Mouse (Mus musculus): ENCODE data around the gene Elovl6. TPM values are rescaled to one million over a fixed set of nuclear protein-coding genes. Genes with fewer than 3 reads are reported as not detected.

Elovl6 gene
- polyA plus RNA-seq, 1 experiment from 2014 or later, result 39.9 TPM

DNA sequence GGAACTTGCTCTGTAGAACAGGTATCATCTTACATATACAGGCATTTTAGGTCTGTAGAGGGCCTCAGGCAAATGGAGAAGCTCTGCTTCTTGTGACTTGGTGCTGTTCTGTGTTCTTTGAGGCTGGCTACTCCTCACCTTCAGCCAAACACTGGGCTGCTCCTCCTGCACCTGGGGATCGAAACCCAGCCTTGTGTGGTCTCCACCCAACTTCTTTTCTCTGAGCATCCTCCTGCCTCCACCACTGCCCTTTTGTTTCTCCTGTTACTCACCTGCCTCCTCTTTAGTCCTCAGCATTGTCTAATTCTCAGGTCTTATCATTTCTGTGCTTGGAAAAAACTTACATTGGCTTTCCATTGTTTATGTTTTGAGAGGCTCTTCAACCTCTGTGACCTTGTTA lies 12.1 kb downstream of the Elovl6 start:
- H3K9me3 ChIP-seq, result no peaks in the 10 kb centered on the region
- no peak for ATAC-seq (ENCODE audit: insufficient number of reproducible peaks, insufficient read depth, low FRiP score, low TSS enrichment, low read depth)
- 89% methylated on average over 1 of the region's 1 CpGs for WGBS
- no peaks in the 10 kb centered on the region for H3K27me3 ChIP-seq
- H3K4me1 ChIP-seq, result peaks cover 17% of the 10 kb centered on the region
- H3K9ac ChIP-seq, result no peak overlapping the region
- peaks cover 40% of the 10 kb centered on the region for H3K36me3 ChIP-seq
- H3K4me3 ChIP-seq, result no peak overlapping the region
- H3K27ac ChIP-seq, result no peak overlapping the region
- H3K4me2 ChIP-seq, result no peak overlapping the region

GRCm38 (mm10) chr3:129545228-129545627 lies 13.1 kb downstream of the Elovl6 start:
- Histone ChIP-seq H3K4me3 (no peak overlapping the region), H3K27ac (no peak overlapping the region), H3K4me2 (no peak overlapping the region), H3K9ac (no peak overlapping the region), H3K4me1 (peaks cover 20% of the 10 kb centered on the region), H3K27me3 (no peaks in the 10 kb centered on the region), H3K36me3 (peaks cover 40% of the 10 kb centered on the region), H3K9me3 (no peaks in the 10 kb centered on the region)
- 80% methylated on average over 1 of the region's 1 CpGs for WGBS
- ATAC-seq (ENCODE audit: insufficient number of reproducible peaks, insufficient read depth, low FRiP score, low TSS enrichment, low read depth), result no peak

DNA sequence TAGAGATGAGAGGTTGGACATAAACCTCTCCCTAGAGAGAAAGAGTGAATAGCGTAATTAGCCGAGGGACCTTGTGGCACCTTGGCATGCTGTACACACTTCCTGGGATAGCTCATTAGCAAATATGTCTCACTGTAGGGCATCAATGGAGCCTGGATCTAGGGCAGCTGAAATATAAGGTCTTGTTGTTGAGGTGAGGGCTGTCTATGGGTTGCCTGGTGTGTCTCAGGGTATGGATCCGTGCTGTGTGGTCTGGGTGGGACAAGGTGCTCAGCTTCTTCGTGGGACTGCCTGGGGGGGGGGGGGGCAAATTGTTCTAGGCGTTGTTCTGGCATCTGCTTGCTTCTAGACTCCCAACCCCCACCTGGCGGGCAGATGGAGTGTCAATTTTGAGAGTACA lies 13.6 kb downstream of the Elovl6 start:
- H3K27ac ChIP-seq, result no peak overlapping the region
- H3K4me1 ChIP-seq, result peaks cover 20% of the 10 kb centered on the region
- no peaks in the 10 kb centered on the region for H3K27me3 ChIP-seq
- peaks cover 39% of the 10 kb centered on the region for H3K36me3 ChIP-seq
- ATAC-seq (ENCODE audit: insufficient number of reproducible peaks, insufficient read depth, low FRiP score, low TSS enrichment, low read depth), result peak; percentile 26; the same call in 1 of the 2 replicates
- H3K4me3 ChIP-seq, result no peak overlapping the region
- no peaks in the 10 kb centered on the region for H3K9me3 ChIP-seq
- WGBS, result 57% methylated on average over 6 of the region's 6 CpGs
- peak overlapping the region; percentile 7; the same call in 1 of the 2 replicates for H3K4me2 ChIP-seq
- H3K9ac ChIP-seq, result no peak overlapping the region

DNA sequence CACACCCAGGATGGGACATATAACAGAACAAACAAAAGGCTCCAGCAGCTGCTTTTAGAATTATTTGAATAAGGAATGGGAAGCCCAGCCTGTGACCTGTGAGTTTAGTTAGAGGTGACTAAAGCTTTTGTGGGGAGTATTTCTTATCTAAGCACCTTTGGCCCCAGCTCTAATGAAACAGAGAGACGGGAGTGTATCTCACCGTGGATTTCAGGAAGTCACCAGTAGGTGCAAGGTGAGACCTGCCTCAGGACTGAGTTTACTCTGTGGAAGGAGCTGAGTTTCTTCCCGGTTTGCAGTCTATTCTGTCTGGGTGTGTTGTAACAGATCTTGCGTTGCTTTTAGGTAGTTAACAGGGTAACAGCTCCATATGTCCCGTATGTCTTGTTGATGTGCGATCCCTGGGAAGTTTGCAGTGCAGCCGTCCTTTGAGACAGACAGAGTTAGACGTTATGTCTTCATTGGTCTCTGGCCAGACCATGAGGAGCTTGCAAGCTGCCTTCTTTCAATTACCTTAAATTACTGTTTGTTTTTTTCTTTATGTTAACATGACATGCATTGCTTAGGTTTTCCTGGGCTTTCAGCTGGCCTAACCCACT lies 15.8 kb downstream of the Elovl6 start:
- Histone ChIP-seq H3K4me2 (no peak overlapping the region), H3K9me3 (no peaks in the 10 kb centered on the region), H3K4me1 (peaks cover 37% of the 10 kb centered on the region), H3K36me3 (peaks cover 19% of the 10 kb centered on the region), H3K9ac (no peak overlapping the region), H3K27ac (no peak overlapping the region), H3K27me3 (no peaks in the 10 kb centered on the region), H3K4me3 (no peak overlapping the region)
- no peak for ATAC-seq (ENCODE audit: insufficient number of reproducible peaks, insufficient read depth, low FRiP score, low TSS enrichment, low read depth)
- WGBS, result 41% methylated on average over 8 of the region's 8 CpGs

DNA sequence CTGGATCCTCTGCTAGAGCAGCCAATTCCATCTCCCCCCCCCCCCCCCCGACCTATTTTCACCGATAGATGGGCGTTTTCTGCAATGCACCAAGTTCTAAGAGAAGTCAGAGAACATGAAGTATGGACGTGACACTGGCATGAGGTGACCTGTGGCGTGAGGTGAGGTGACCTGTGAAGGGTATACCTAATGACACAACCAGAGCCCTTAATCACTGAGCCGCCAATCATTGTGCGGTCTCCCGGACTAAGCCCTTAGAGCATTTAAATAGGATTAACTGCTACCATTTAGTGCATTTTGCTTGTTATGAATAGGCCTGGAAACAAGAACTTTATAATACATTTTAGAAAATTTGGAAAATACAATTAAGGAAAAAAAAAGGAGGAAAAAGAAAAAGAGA lies 16.6 kb downstream of the Elovl6 start:
- H3K27me3 ChIP-seq, result no peaks in the 10 kb centered on the region
- no peak overlapping the region for H3K9ac ChIP-seq
- no peaks in the 10 kb centered on the region for H3K9me3 ChIP-seq
- no peak overlapping the region for H3K4me2 ChIP-seq
- ATAC-seq (ENCODE audit: insufficient number of reproducible peaks, insufficient read depth, low FRiP score, low TSS enrichment, low read depth), result no peak
- H3K27ac ChIP-seq, result no peak overlapping the region
- H3K36me3 ChIP-seq, result peaks cover 10% of the 10 kb centered on the region
- H3K4me1 ChIP-seq, result peaks cover 40% of the 10 kb centered on the region
- no peak overlapping the region for H3K4me3 ChIP-seq
- 58% methylated on average over 7 of the region's 8 CpGs for WGBS

- no peak overlapping the region for H3K9ac ChIP-seq
- H3K4me3 ChIP-seq, result no peak overlapping the region
- 29% methylated on average over 5 of the region's 5 CpGs for WGBS
Observed at GRCm38 (mm10) chr3:129549546-129549945, 17.4 kb downstream of the Elovl6 start.

DNA sequence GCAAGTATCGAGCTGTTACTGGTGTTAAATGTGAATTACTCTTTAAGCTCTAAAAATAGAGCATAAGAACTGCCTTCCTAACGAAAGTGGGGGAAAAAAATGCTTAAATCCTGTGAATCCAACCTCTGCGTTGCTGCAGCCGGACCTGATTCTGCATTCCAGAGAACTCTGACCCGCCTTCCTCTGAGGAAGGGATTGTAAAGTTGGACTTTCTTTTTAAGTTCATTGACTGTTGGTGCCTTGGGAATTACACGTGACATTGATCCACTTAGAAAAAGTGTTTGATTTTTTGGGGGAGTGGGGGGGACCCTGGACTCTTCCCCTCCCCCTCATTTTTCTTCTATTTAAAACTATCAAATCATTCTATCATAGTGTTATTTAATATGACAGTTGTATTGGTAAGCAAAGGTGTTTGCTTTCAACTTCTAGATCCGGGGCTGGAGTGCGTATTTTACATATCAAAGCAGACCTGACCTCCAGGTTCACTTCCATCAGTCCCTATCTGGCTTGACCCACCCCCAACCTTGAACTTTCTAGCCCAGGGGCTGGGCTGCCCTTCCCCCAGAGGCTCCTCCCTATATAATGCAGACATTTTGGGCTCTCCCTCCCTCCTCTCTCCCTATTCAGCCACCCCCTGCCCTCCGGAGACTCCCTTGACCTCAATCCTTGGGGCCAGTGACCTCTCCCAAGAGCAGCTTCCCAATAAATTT lies 19.6 kb downstream of the Elovl6 start:
- no peak for ATAC-seq (ENCODE audit: insufficient number of reproducible peaks, insufficient read depth, low FRiP score, low TSS enrichment, low read depth)
- Histone ChIP-seq H3K27me3 (no peaks in the 10 kb centered on the region), H3K9me3 (no peaks in the 10 kb centered on the region), H3K4me3 (no peak overlapping the region), H3K9ac (no peak overlapping the region), H3K4me1 (peaks cover 33% of the 10 kb centered on the region), H3K27ac (no peak overlapping the region), H3K36me3 (no peaks in the 10 kb centered on the region), H3K4me2 (no peak overlapping the region)
- 39% methylated on average over 9 of the region's 9 CpGs for WGBS

More at GRCm38 (mm10) chr3:129549546-129549945, 17.4 kb downstream of the Elovl6 start:
- ATAC-seq (ENCODE audit: insufficient number of reproducible peaks, insufficient read depth, low FRiP score, low TSS enrichment, low read depth), result no peak
- H3K4me1 ChIP-seq, result peaks cover 40% of the 10 kb centered on the region
- H3K27me3 ChIP-seq, result no peaks in the 10 kb centered on the region
- H3K4me2 ChIP-seq, result no peak overlapping the region
- no peak overlapping the region for H3K27ac ChIP-seq
- no peaks in the 10 kb centered on the region for H3K9me3 ChIP-seq
- peaks cover 3% of the 10 kb centered on the region; the same call in 1 of the 2 replicates for H3K36me3 ChIP-seq

DNA sequence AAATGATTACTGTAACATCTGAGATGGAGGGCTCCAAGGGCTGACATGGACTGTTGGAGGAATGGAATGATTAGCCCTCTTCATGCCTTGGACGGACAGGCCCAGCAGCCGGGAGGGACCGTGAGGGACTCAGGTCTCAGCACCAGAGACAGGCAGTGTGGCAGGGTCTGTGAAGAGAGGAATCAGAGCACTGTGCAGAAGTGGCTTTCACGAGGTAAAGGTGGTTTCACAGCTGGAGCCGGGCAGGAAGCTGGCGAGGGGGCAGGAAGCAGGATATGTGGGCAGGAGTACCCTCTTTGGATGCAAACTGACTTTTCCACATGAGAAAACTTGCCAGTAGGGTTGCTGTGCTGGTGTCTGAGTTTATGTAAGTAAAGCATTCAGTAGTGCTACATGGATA lies 20.2 kb downstream of the Elovl6 start:
- H3K27ac ChIP-seq, result no peak overlapping the region
- 66% methylated on average over 6 of the region's 6 CpGs for WGBS
- no peak for ATAC-seq (ENCODE audit: insufficient number of reproducible peaks, insufficient read depth, low FRiP score, low TSS enrichment, low read depth)

DNA sequence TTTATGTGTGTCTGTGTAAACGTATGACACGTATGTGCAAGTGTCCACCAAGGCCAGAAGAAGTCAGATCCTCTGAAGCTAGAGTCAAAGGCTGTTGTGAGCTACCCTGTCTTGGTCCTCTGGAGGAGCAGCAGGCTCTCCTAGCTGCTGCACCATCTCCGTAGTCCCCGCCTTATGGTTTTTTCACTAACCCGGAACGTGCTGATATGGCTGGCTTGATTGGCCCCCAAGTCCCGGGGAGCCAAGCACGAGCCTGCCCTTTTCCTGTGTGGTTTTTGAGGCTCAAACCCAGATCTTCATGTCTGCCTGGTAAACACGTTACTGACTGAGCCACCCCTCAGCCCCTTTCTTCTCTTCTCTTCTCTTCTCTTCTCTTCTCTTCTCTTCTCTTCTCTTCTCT lies 21.0 kb downstream of the Elovl6 start:
- H3K27ac ChIP-seq, result no peak overlapping the region
- H3K36me3 ChIP-seq, result no peaks in the 10 kb centered on the region
- no peaks in the 10 kb centered on the region for H3K27me3 ChIP-seq
- H3K4me3 ChIP-seq, result no peak overlapping the region
- H3K9ac ChIP-seq, result no peak overlapping the region
- WGBS, result 74% methylated on average over 9 of the region's 9 CpGs
- peaks cover 27% of the 10 kb centered on the region for H3K4me1 ChIP-seq
- no peaks in the 10 kb centered on the region for H3K9me3 ChIP-seq
- H3K4me2 ChIP-seq, result no peak overlapping the region
- no peak for ATAC-seq (ENCODE audit: insufficient number of reproducible peaks, insufficient read depth, low FRiP score, low TSS enrichment, low read depth)

More for the DNA sequence above, 20.2 kb downstream of the Elovl6 start:
- no peak overlapping the region for H3K4me2 ChIP-seq
- peaks cover 33% of the 10 kb centered on the region for H3K4me1 ChIP-seq
- no peak overlapping the region for H3K4me3 ChIP-seq
- H3K27me3 ChIP-seq, result no peaks in the 10 kb centered on the region
- H3K9ac ChIP-seq, result no peak overlapping the region
- no peaks in the 10 kb centered on the region for H3K36me3 ChIP-seq
- H3K9me3 ChIP-seq, result no peaks in the 10 kb centered on the region

DNA sequence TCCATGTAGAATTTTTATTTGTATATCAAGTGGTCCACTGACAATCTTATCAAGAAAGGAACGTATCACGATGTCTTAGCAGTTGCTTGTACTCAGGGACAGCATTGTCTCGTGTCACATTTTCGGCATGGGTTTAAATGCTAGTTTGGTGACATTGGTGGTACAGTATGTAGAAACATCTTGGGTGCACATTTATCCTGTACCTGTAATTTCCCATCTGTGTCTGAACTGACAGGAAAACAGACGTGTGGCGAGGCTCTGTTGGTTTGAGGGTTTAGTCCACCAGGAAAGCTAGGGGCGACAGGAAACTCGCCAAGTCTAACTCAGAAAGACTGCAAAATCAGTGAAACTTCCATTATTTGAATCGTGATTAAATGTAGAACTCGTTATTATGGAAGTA lies 21.5 kb downstream of the Elovl6 start:
- no peak overlapping the region for H3K27ac ChIP-seq
- H3K4me2 ChIP-seq, result no peak overlapping the region
- peaks cover 27% of the 10 kb centered on the region for H3K4me1 ChIP-seq
- no peaks in the 10 kb centered on the region for H3K27me3 ChIP-seq
- H3K9ac ChIP-seq, result no peak overlapping the region
- no peak overlapping the region for H3K4me3 ChIP-seq
- no peak for ATAC-seq (ENCODE audit: insufficient number of reproducible peaks, insufficient read depth, low FRiP score, low TSS enrichment, low read depth)
- H3K9me3 ChIP-seq, result no peaks in the 10 kb centered on the region
- H3K36me3 ChIP-seq, result no peaks in the 10 kb centered on the region
- 88% methylated on average over 10 of the region's 10 CpGs for WGBS

- no peaks in the 10 kb centered on the region for H3K36me3 ChIP-seq
- no peak overlapping the region for H3K4me3 ChIP-seq
- no peak overlapping the region for H3K27ac ChIP-seq
- no peak overlapping the region for H3K4me2 ChIP-seq
- no peaks in the 10 kb centered on the region for H3K9me3 ChIP-seq
- no peaks in the 10 kb centered on the region for H3K27me3 ChIP-seq
- H3K9ac ChIP-seq, result no peak overlapping the region
- peaks cover 24% of the 10 kb centered on the region for H3K4me1 ChIP-seq
- 80% methylated on average over 4 of the region's 4 CpGs for WGBS
- no peak for ATAC-seq (ENCODE audit: insufficient number of reproducible peaks, insufficient read depth, low FRiP score, low TSS enrichment, low read depth)
Observed at GRCm38 (mm10) chr3:129554436-129554835, 22.3 kb downstream of the Elovl6 start.

GRCm38 (mm10) chr3:129557048-129557447 lies 24.9 kb downstream of the Elovl6 start:
- Histone ChIP-seq H3K4me3 (no peak overlapping the region), H3K9me3 (no peaks in the 10 kb centered on the region), H3K27ac (no peak overlapping the region), H3K9ac (no peak overlapping the region), H3K36me3 (no peaks in the 10 kb centered on the region), H3K27me3 (no peaks in the 10 kb centered on the region), H3K4me2 (no peak overlapping the region), H3K4me1 (peaks cover 10% of the 10 kb centered on the region)
- 84% methylated on average over 9 of the region's 9 CpGs for WGBS
- ATAC-seq (ENCODE audit: insufficient number of reproducible peaks, insufficient read depth, low FRiP score, low TSS enrichment, low read depth), result no peak

All from embryonic facial prominence, embryonic 13.5 days (tissue).